ENCODE assay signal across 8 mouse cellular contexts in genomic region chrX:73967177-73968075, GRCm38 (mm10). TPM values are rescaled to one million over a fixed set of nuclear protein-coding genes. Genes with fewer than 3 reads are reported as not detected.
DNase-seq lines count a peak whose midpoint lies in the region; ATAC-seq and TF ChIP-seq lines count a peak whose summit lies in the region.

No protein-coding gene starts in this region.

- TF ChIP-seq CTCF in liver, embryonic 14.5 days (IDR thresholded peaks at IDR 0.05; ENCODE audit: low read depth) = no peak
- TF ChIP-seq CTCF in stomach, postnatal 0 days (IDR thresholded peaks at IDR 0.05; ENCODE audit: low read depth) = 0 out of 2 replicates have a peak, but pooled peaks have one; percentile 2

- peak; percentile 81 for ATAC-seq in heart, embryonic 14.5 days (ENCODE audit: insufficient number of reproducible peaks, insufficient read depth, low FRiP score, low read depth)
- peak; percentile 71 for ATAC-seq in liver, embryonic 14.5 days (ENCODE audit: insufficient read depth)
- peak; percentile 81 for ATAC-seq in neural tube, embryonic 11.5 days (ENCODE audit: insufficient read depth, low FRiP score, low TSS enrichment)
- peak; percentile 84 for ATAC-seq in stomach, postnatal 0 days (ENCODE audit: low FRiP score, low TSS enrichment)

- WGBS in heart, embryonic 14.5 days = 12% methylated on average over 59 of the region's 60 CpGs
- WGBS in liver, embryonic 14.5 days (ENCODE audit: insufficient replicate concordance) = 9% methylated on average over 59 of the region's 60 CpGs
- WGBS in neural tube, embryonic 11.5 days = 11% methylated on average over 51 of the region's 60 CpGs
- 17% methylated on average over 52 of the region's 60 CpGs for WGBS in stomach, postnatal 0 days

- peak; percentile 92 for DNase-seq in CD4-positive, CD25-positive, alpha-beta regulatory T cell, adult 2 months (ENCODE audit: low read depth, low spot score)
- DNase-seq in fibroblast of lung, adult 2 months (ENCODE audit: low read depth) = peak; percentile 69
- peak; percentile 93 for DNase-seq in kidney, postnatal 14 days
- peak; percentile 78 to 85 (median 80) for DNase-seq in liver, embryonic 14.5 days (ENCODE audit: low read depth in 3 of 3, low spot score in 3 of 3)
- peak; percentile 90 for DNase-seq in neural tube, embryonic 11.5 days (ENCODE audit: low spot score)
- DNase-seq in stomach, postnatal 0 days (ENCODE audit: low spot score) = peak; percentile 89

- peak overlapping the region; percentile 82 for H3K9ac ChIP-seq in heart, embryonic 14.5 days (ENCODE audit: low read length)
- H3K9ac ChIP-seq in liver, embryonic 14.5 days (replicated peaks) = peak overlapping the region; percentile 83
- peak overlapping the region; percentile 73 for H3K9ac ChIP-seq in neural tube, embryonic 11.5 days (ENCODE audit: low read length)
- H3K9ac ChIP-seq in stomach, postnatal 0 days (ENCODE audit: low read length) = peak overlapping the region; percentile 76

- peak overlapping the region; percentile 64 for H3K4me2 ChIP-seq in heart, embryonic 14.5 days (ENCODE audit: low read length)
- peak overlapping the region; percentile 75 for H3K4me2 ChIP-seq in liver, embryonic 14.5 days (ENCODE audit: low read depth)
- H3K4me2 ChIP-seq in neural tube, embryonic 11.5 days (ENCODE audit: low read depth) = peak overlapping the region; percentile 41
- H3K4me2 ChIP-seq in stomach, postnatal 0 days (replicated peaks; ENCODE audit: low read depth) = peak overlapping the region; percentile 46

- H3K36me3 ChIP-seq in heart, embryonic 14.5 days (ENCODE audit: control insufficient read depth, insufficient read depth, low read length) = 0 out of 2 replicates have a peak, but pooled peaks cover 5% of the 10 kb centered on the region
- H3K36me3 ChIP-seq in liver, embryonic 14.5 days (replicated peaks; ENCODE audit: control insufficient read depth, insufficient read depth, low read depth) = peaks cover 9% of the 10 kb centered on the region
- no peaks in the 10 kb centered on the region for H3K36me3 ChIP-seq in neural tube, embryonic 11.5 days (ENCODE audit: control insufficient read depth, insufficient read depth, low read length)
- no peaks in the 10 kb centered on the region for H3K36me3 ChIP-seq in stomach, postnatal 0 days (ENCODE audit: control insufficient read depth, insufficient read depth, low read length)

- peak overlapping the region; percentile 100 for H3K27ac ChIP-seq in brown adipose tissue, adult 24 weeks (replicated peaks; ENCODE audit: low read depth, low read length)
- peak overlapping the region; percentile 97 to 100 for H3K27ac ChIP-seq in heart, embryonic 14.5 days (replicated peaks in 1 of 2; ENCODE audit: control insufficient read depth in 1 of 2, insufficient read depth in 1 of 2, low read depth in 2 of 2, low read length in 2 of 2)
- peak overlapping the region; percentile 88 for H3K27ac ChIP-seq in liver, embryonic 14.5 days
- H3K27ac ChIP-seq in neural tube, embryonic 11.5 days (ENCODE audit: low read depth, low read length) = peak overlapping the region; percentile 96
- H3K27ac ChIP-seq in stomach, postnatal 0 days (replicated peaks) = peak overlapping the region; percentile 97

- peak overlapping the region; percentile 99 for H3K4me3 ChIP-seq in brown adipose tissue, adult 24 weeks (ENCODE audit: insufficient read depth, low read depth, low read length)
- peak overlapping the region; percentile 69 to 73 for H3K4me3 ChIP-seq in heart, embryonic 14.5 days (ENCODE audit: control insufficient read depth in 1 of 2, insufficient read depth in 1 of 2, low read depth in 1 of 2, low read length in 2 of 2)
- peak overlapping the region; percentile 90 to 99 for H3K4me3 ChIP-seq in liver, embryonic 14.5 days (ENCODE audit: insufficient read depth in 1 of 2, low read depth in 2 of 2, low read length in 2 of 2)
- H3K4me3 ChIP-seq in neural tube, embryonic 11.5 days (ENCODE audit: low read depth, low read length) = peak overlapping the region; percentile 73
- peak overlapping the region; percentile 60 for H3K4me3 ChIP-seq in stomach, postnatal 0 days (ENCODE audit: low read depth, low read length)

- no peaks in the 10 kb centered on the region for H3K27me3 ChIP-seq in heart, embryonic 14.5 days (ENCODE audit: control insufficient read depth, insufficient read depth, low read length)
- H3K27me3 ChIP-seq in liver, embryonic 14.5 days (ENCODE audit: control insufficient read depth, insufficient read depth, low read length) = no peaks in the 10 kb centered on the region
- no peaks in the 10 kb centered on the region for H3K27me3 ChIP-seq in neural tube, embryonic 11.5 days (ENCODE audit: control insufficient read depth, insufficient read depth, low read length)
- no peaks in the 10 kb centered on the region for H3K27me3 ChIP-seq in stomach, postnatal 0 days (ENCODE audit: control insufficient read depth, insufficient read depth, low read length)

- peaks cover 14% of the 10 kb centered on the region; the same call in 1 of the 2 replicates for H3K4me1 ChIP-seq in brown adipose tissue, adult 24 weeks (ENCODE audit: control insufficient read depth, insufficient read depth, insufficient read length, low read length)
- H3K4me1 ChIP-seq in heart, embryonic 14.5 days (ENCODE audit: control insufficient read depth in 2 of 2, insufficient read depth in 2 of 2, low read length in 2 of 2) = peaks cover 7 to 15% of the 10 kb centered on the region in 2 experiments
- H3K4me1 ChIP-seq in liver, embryonic 14.5 days (replicated peaks; ENCODE audit: control insufficient read depth in 2 of 2, insufficient read depth in 2 of 2, low read length in 1 of 2) = peaks cover 34 to 46% of the 10 kb centered on the region in 2 experiments
- H3K4me1 ChIP-seq in neural tube, embryonic 11.5 days (ENCODE audit: control insufficient read depth, insufficient read depth, low read length) = peaks cover 8% of the 10 kb centered on the region
- peaks cover 2% of the 10 kb centered on the region; the same call in 1 of the 2 replicates for H3K4me1 ChIP-seq in stomach, postnatal 0 days (replicated peaks; ENCODE audit: control insufficient read depth, insufficient read depth)

- TF ChIP-seq EP300 in liver, embryonic 14.5 days (IDR thresholded peaks at IDR 0.05; ENCODE audit: low read depth) = 0 out of 2 replicates have a peak, but pooled peaks have one; percentile 32
- TF ChIP-seq EP300 in stomach, postnatal 0 days (optimal IDR thresholded peaks at IDR 0.05) = no peak

- H3K9me3 ChIP-seq in heart, embryonic 14.5 days (ENCODE audit: control insufficient read depth, low read length) = no peaks in the 10 kb centered on the region
- no peaks in the 10 kb centered on the region for H3K9me3 ChIP-seq in liver, embryonic 14.5 days (ENCODE audit: control insufficient read depth, low read length)
- H3K9me3 ChIP-seq in neural tube, embryonic 11.5 days (ENCODE audit: control insufficient read depth, low read length) = no peaks in the 10 kb centered on the region
- no peaks in the 10 kb centered on the region for H3K9me3 ChIP-seq in stomach, postnatal 0 days (ENCODE audit: control insufficient read depth, low read length)

RNA-seq across cellular contexts. Expression of gene Hcfc1, which starts 1.3 kb away (rescaled TPM):
- 15.7 and 22.4 TPM in 2 replicates for polyA plus RNA-seq in brown adipose tissue, adult 24 weeks (2012; ENCODE audit: insufficient read depth, insufficient read length, missing spikeins)
- polyA plus RNA-seq in heart, embryonic 14.5 days (2014; fragmentation: Nextera tagmentation; extraction: Ambion mirVana) = 35.6 and 36.6 TPM in 2 replicates
- 28.9 and 33.2 TPM in 2 replicates for polyA plus RNA-seq in liver, embryonic 14.5 days (2012; rRNA removed)
- 35.1 and 42.8 TPM in 2 replicates for polyA plus RNA-seq in liver, embryonic 14.5 days (2014; fragmentation: Nextera tagmentation; extraction: Ambion mirVana)
- polyA plus RNA-seq in neural tube, embryonic 11.5 days (2014; fragmentation: Nextera tagmentation; extraction: Ambion mirVana) = 80.0 and 89.3 TPM in 2 replicates
- polyA plus RNA-seq in stomach, postnatal 0 days (2015; fragmentation: Nextera tagmentation; extraction: Ambion mirVana) = 16.1 and 16.5 TPM in 2 replicates

RNA-seq across cellular contexts. Expression of gene Renbp, which starts 36.8 kb away (rescaled TPM):
- polyA plus RNA-seq in brown adipose tissue, adult 24 weeks (2012; ENCODE audit: insufficient read depth, insufficient read length, missing spikeins) = 4.6 and 7.4 TPM in 2 replicates
- 55.5 and 63.7 TPM in 2 replicates for polyA plus RNA-seq in heart, embryonic 14.5 days (2014; fragmentation: Nextera tagmentation; extraction: Ambion mirVana)
- 7.3 and 10.4 TPM in 2 replicates for polyA plus RNA-seq in liver, embryonic 14.5 days (2012; rRNA removed)
- polyA plus RNA-seq in liver, embryonic 14.5 days (2014; fragmentation: Nextera tagmentation; extraction: Ambion mirVana) = 13.7 and 14.8 TPM in 2 replicates
- polyA plus RNA-seq in neural tube, embryonic 11.5 days (2014; fragmentation: Nextera tagmentation; extraction: Ambion mirVana) = 16.3 and 19.0 TPM in 2 replicates
- polyA plus RNA-seq in stomach, postnatal 0 days (2015; fragmentation: Nextera tagmentation; extraction: Ambion mirVana) = 19.2 and 19.7 TPM in 2 replicates

RNA-seq across cellular contexts. Expression of gene Naa10, which starts 45.7 kb away (rescaled TPM):
- polyA plus RNA-seq in brown adipose tissue, adult 24 weeks (2012; ENCODE audit: insufficient read depth, insufficient read length, missing spikeins) = 90.3 and 104 TPM in 2 replicates
- polyA plus RNA-seq in heart, embryonic 14.5 days (2014; fragmentation: Nextera tagmentation; extraction: Ambion mirVana) = 84.4 and 84.8 TPM in 2 replicates
- polyA plus RNA-seq in liver, embryonic 14.5 days (2012; rRNA removed) = 64.1 and 73.0 TPM in 2 replicates
- 81.1 and 81.3 TPM in 2 replicates for polyA plus RNA-seq in liver, embryonic 14.5 days (2014; fragmentation: Nextera tagmentation; extraction: Ambion mirVana)
- 133 and 144 TPM in 2 replicates for polyA plus RNA-seq in neural tube, embryonic 11.5 days (2014; fragmentation: Nextera tagmentation; extraction: Ambion mirVana)
- polyA plus RNA-seq in stomach, postnatal 0 days (2015; fragmentation: Nextera tagmentation; extraction: Ambion mirVana) = 82.6 and 88.2 TPM in 2 replicates

RNA-seq across cellular contexts. Expression of gene Arhgap4, which starts 45.8 kb away (rescaled TPM):
- polyA plus RNA-seq in brown adipose tissue, adult 24 weeks (2012; ENCODE audit: insufficient read depth, insufficient read length, missing spikeins) = 0.59 and 1.9 TPM in 2 replicates
- 1.1 and 1.5 TPM in 2 replicates for polyA plus RNA-seq in heart, embryonic 14.5 days (2014; fragmentation: Nextera tagmentation; extraction: Ambion mirVana)
- polyA plus RNA-seq in liver, embryonic 14.5 days (2012; rRNA removed) = 7.2 and 7.8 TPM in 2 replicates
- polyA plus RNA-seq in liver, embryonic 14.5 days (2014; fragmentation: Nextera tagmentation; extraction: Ambion mirVana) = 3.5 and 4.9 TPM in 2 replicates
- 2.1 and 2.5 TPM in 2 replicates for polyA plus RNA-seq in neural tube, embryonic 11.5 days (2014; fragmentation: Nextera tagmentation; extraction: Ambion mirVana)
- 1.2 TPM in 2 replicates for polyA plus RNA-seq in stomach, postnatal 0 days (2015; fragmentation: Nextera tagmentation; extraction: Ambion mirVana)

RNA-seq across cellular contexts. Expression of gene Irak1, which starts 56.3 kb away (rescaled TPM):
- 41.9 and 67.7 TPM in 2 replicates for polyA plus RNA-seq in brown adipose tissue, adult 24 weeks (2012; ENCODE audit: insufficient read depth, insufficient read length, missing spikeins)
- 41.4 and 44.6 TPM in 2 replicates for polyA plus RNA-seq in heart, embryonic 14.5 days (2014; fragmentation: Nextera tagmentation; extraction: Ambion mirVana)
- polyA plus RNA-seq in liver, embryonic 14.5 days (2012; rRNA removed) = 19.9 and 20.2 TPM in 2 replicates
- polyA plus RNA-seq in liver, embryonic 14.5 days (2014; fragmentation: Nextera tagmentation; extraction: Ambion mirVana) = 15.5 and 17.0 TPM in 2 replicates
- polyA plus RNA-seq in neural tube, embryonic 11.5 days (2014; fragmentation: Nextera tagmentation; extraction: Ambion mirVana) = 33.4 and 42.2 TPM in 2 replicates
- polyA plus RNA-seq in stomach, postnatal 0 days (2015; fragmentation: Nextera tagmentation; extraction: Ambion mirVana) = 37.6 and 39.5 TPM in 2 replicates

Comparison
In these comparisons a context has a peak if more than half of its experiments do, and no peak if none do; other contexts are left out.
1. Peak in every context shown above with its lines: DNase-seq, ATAC-seq, H3K4me3 ChIP-seq and H3K27ac ChIP-seq.